Comparison of ENCODE assay signal across 15 mouse cellular contexts in the genomic region with DNA sequence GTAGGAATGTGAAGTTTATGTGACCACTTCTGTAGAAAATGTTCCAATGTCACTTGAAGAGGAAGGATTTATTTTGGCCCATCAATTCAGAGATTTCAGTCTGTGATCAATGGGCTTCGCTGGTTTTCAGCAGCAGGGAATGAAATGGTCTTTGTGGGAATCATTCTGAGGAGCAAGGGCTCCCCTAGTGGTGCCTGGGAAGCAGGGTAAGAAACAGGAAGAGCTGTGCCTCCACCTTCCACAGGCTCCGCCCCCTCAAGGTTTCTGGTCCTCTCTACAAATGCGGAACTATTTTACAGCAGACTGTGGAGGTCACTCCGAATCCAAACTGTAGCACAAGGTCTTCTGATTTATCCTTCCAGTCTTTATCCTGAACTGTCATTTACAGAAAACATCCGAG.
DNase-seq lines count a peak whose midpoint lies in the region; ATAC-seq and TF ChIP-seq lines count a peak whose summit lies in the region.
"Had no signal": no experiment of that assay in that cellular context is flagged by ENCODE, and none has a peak within 500 bp of the region (broad histone marks: within the 10 kb centered on the region; RNA-seq: fewer than 3 reads in every experiment).

No protein-coding gene starts in this region.

- H3K4me2 ChIP-seq in midbrain, postnatal 0 days (ENCODE audit: low read depth, low read length, poor library complexity, severe bottlenecking) = no peak overlapping the region
- no peak overlapping the region for H3K4me2 ChIP-seq in midbrain, embryonic 11.5 days
- H3K4me2 ChIP-seq: limb, embryonic 15.5 days; neural tube, embryonic 12.5 days had no signal

- no peak for ATAC-seq in midbrain, postnatal 0 days (ENCODE audit: low FRiP score)
- no peak for ATAC-seq in midbrain, embryonic 11.5 days (ENCODE audit: low FRiP score)
- ATAC-seq: activated CD4-positive, CD25-positive, alpha-beta regulatory T cell, adult 4 months had no signal

- H3K9ac ChIP-seq in heart, adult 2 months (ENCODE audit: low read depth, low read length) = no peak overlapping the region
- no peak overlapping the region for H3K9ac ChIP-seq in midbrain, postnatal 0 days (replicated peaks; ENCODE audit: low read length, poor library complexity, severe bottlenecking)
- no peak overlapping the region for H3K9ac ChIP-seq in midbrain, embryonic 11.5 days (ENCODE audit: low read length)
- H3K9ac ChIP-seq: limb, embryonic 15.5 days; neural tube, embryonic 12.5 days had no signal

- no peak for DNase-seq in heart, adult 2 months
- DNase-seq in heart, adult 8-10 months (ENCODE audit: low spot score) = no peak
- no peak for DNase-seq in midbrain, postnatal 0 days (ENCODE audit: low spot score)
- no peak for DNase-seq in midbrain, embryonic 11.5 days (ENCODE audit: low spot score, missing footprints)
- DNase-seq in embryo, embryonic 10.5 days (ENCODE audit: low spot score) = peak; percentile 22
- DNase-seq in cerebellum, postnatal 14 days = no peak
- DNase-seq in adrenal gland, adult 8-10 months = no peak
- no peak for DNase-seq in thymus, adult 18-20 months
- DNase-seq: gastrocnemius, postnatal 10 days; heart, postnatal 10 days; right cerebral cortex, postnatal 14 days had no signal

- H3K27ac ChIP-seq in heart, adult 2 months = no peak overlapping the region
- H3K27ac ChIP-seq in midbrain, postnatal 0 days (ENCODE audit: low read depth, low read length) = no peak overlapping the region
- no peak overlapping the region for H3K27ac ChIP-seq in midbrain, embryonic 11.5 days (ENCODE audit: low read depth, low read length)
- H3K27ac ChIP-seq: limb, embryonic 15.5 days; midbrain, embryonic 10.5 days; neural tube, embryonic 12.5 days had no signal

- TF ChIP-seq CTCF in heart, adult 2 months (IDR thresholded peaks at IDR 0.05) = peak; percentile 11; the same call in 1 of the 2 replicates
- TF ChIP-seq CTCF in midbrain, postnatal 0 days (IDR thresholded peaks at IDR 0.05) = peak; percentile 24

- no peak overlapping the region for H3K4me3 ChIP-seq in heart, adult 2 months
- H3K4me3 ChIP-seq in midbrain, postnatal 0 days (ENCODE audit: low read depth, low read length) = no peak overlapping the region
- no peak overlapping the region for H3K4me3 ChIP-seq in midbrain, embryonic 11.5 days (ENCODE audit: low read depth, low read length)
- H3K4me3 ChIP-seq: limb, embryonic 15.5 days; midbrain, embryonic 10.5 days; neural tube, embryonic 12.5 days had no signal

- no peak for TF ChIP-seq EP300 in heart, adult 2 months (IDR thresholded peaks at IDR 0.05; ENCODE audit: insufficient read depth, low read depth, low read length)

- no peaks in the 10 kb centered on the region for H3K36me3 ChIP-seq in heart, adult 2 months (ENCODE audit: control insufficient read depth, insufficient read depth, low read length)
- H3K36me3 ChIP-seq in midbrain, postnatal 0 days (ENCODE audit: insufficient read depth, low read length) = no peaks in the 10 kb centered on the region
- H3K36me3 ChIP-seq in midbrain, embryonic 11.5 days (ENCODE audit: control insufficient read depth, insufficient read depth, low read length) = no peaks in the 10 kb centered on the region
- H3K36me3 ChIP-seq: limb, embryonic 15.5 days; midbrain, embryonic 10.5 days; neural tube, embryonic 12.5 days had no signal

- H3K27me3 ChIP-seq in heart, adult 2 months (ENCODE audit: control insufficient read depth, insufficient read depth, low read length) = no peaks in the 10 kb centered on the region
- H3K27me3 ChIP-seq in midbrain, postnatal 0 days (ENCODE audit: insufficient read depth, low read length) = no peaks in the 10 kb centered on the region
- no peaks in the 10 kb centered on the region for H3K27me3 ChIP-seq in midbrain, embryonic 11.5 days (ENCODE audit: control insufficient read depth, insufficient read depth, low read length)
- H3K27me3 ChIP-seq: limb, embryonic 15.5 days; neural tube, embryonic 12.5 days had no signal

- TF ChIP-seq POLR2A in heart, adult 2 months (IDR thresholded peaks at IDR 0.05; ENCODE audit: insufficient read depth, low read depth, low read length) = no peak

- no peaks in the 10 kb centered on the region for H3K79me2 ChIP-seq in heart, adult 2 months (replicated peaks; ENCODE audit: control insufficient read depth, insufficient read depth, low read length)

- H3K4me1 ChIP-seq in heart, adult 2 months (ENCODE audit: control insufficient read depth, insufficient read depth, low read length) = no peaks in the 10 kb centered on the region
- no peaks in the 10 kb centered on the region for H3K4me1 ChIP-seq in midbrain, postnatal 0 days (ENCODE audit: insufficient read depth, low read length)
- H3K4me1 ChIP-seq in midbrain, embryonic 11.5 days (ENCODE audit: control insufficient read depth, insufficient read depth, low read length) = no peaks in the 10 kb centered on the region
- H3K4me1 ChIP-seq: limb, embryonic 15.5 days; neural tube, embryonic 12.5 days had no signal

- intact Hi-C loops in heart, adult 2 months (cut with DNase I) = no loop called here

- WGBS in heart, adult 2 months = 77% methylated on average over 5 of the region's 5 CpGs
- WGBS in midbrain, postnatal 0 days = 84% methylated on average over 5 of the region's 5 CpGs
- 83% methylated on average over 5 of the region's 5 CpGs for WGBS in midbrain, embryonic 11.5 days

- no peaks in the 10 kb centered on the region for H3K9me3 ChIP-seq in midbrain, postnatal 0 days (ENCODE audit: low read length)
- H3K9me3 ChIP-seq in midbrain, embryonic 11.5 days (ENCODE audit: control insufficient read depth, low read length) = no peaks in the 10 kb centered on the region
- H3K9me3 ChIP-seq: limb, embryonic 15.5 days; midbrain, embryonic 10.5 days; neural tube, embryonic 12.5 days had no signal
